Mouse (Mus musculus) ES-Bruce4 (cell line): Measurements from ENCODE around the gene Myo6.

ENCODE experiments used
- CTCF ChIP-seq: IDR thresholded peaks from one replicate; pipeline ENCODE4 v1.8.1; 2011; ENCODE audit warnings: low read depth, low read length
- EP300 ChIP-seq: IDR thresholded peaks from 2 replicates; pipeline ENCODE4 v1.6.1; 2011; ENCODE audit warnings: low read depth, low read length; ENCODE audit not compliant: insufficient read depth
- POLR2A ChIP-seq: IDR thresholded peaks from one replicate; pipeline ENCODE4 v1.8.1; 2011; ENCODE audit warnings: low read length; ENCODE audit not compliant: insufficient read depth

DNA sequence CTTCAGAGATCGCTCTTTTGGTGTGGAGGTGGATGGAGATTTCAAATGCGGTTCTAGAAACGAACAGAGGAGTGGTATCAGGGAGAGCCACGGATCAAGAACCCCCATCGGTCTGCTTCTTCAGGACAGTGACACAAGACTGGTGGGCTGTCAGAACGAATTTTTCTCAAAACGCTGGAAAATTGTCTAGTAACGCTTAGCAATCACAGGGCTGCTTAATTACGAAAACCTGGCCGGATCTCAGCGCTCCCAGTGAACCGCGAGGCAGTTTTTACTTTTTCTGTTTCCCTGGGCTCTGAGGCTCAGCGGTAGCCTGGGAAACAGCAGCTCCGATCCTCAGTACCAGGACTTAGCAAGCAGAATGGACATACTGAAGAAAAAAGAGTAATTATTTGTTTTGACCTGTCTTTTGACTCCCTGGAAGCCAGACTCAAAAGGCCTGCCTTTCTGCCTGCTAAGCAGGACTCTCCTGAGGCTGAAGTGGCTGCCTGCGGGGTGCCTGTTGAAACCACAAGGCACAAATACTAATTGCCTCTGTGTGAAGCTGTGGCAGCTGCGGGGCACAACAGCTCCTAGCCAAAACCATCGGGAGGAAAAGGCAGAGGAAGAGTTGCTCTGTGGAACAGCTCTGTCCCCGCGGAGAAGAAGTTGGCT, 187.0 kb downstream of the Myo6 start:
- TF ChIP-seq EP300, result no peak
- no peak for TF ChIP-seq CTCF
- no peak for TF ChIP-seq POLR2A
